Mouse (Mus musculus) cortical plate, adult 2 months (tissue): ENCODE results near the gene Kcnk5.

ENCODE experiments used
- CTCF ChIP-seq: fragments of 200-500 bp; IDR thresholded peaks from 2 replicates; pipeline ENCODE4 v1.5.1; 2011; ENCODE audit warnings: mild to moderate bottlenecking, control low read depth, low read length; ENCODE audit not compliant: insufficient read depth; ENCODE audit errors: extremely low read depth
- POLR2A ChIP-seq: fragments of 200-500 bp; IDR thresholded peaks from 2 replicates; pipeline ENCODE4 v1.6.1; 2011; ENCODE audit warnings: mild to moderate bottlenecking, low read length, control low read depth; ENCODE audit not compliant: insufficient read depth; ENCODE audit errors: extremely low read depth

- TF ChIP-seq CTCF, result no peak
- no peak for TF ChIP-seq POLR2A
These were observed 35.8 kb upstream of the Kcnk5 start for GRCm38 (mm10) chr14:20217299-20217864.
